Mouse (Mus musculus): ENCODE results near the gene Ahcyl2.
"Not testable (repeated sequence)": the region's sequence is repeated elsewhere in the genome, so short reads cannot be mapped to it uniquely, and the experiment has no call there.

The Ahcyl2 gene

DNA sequence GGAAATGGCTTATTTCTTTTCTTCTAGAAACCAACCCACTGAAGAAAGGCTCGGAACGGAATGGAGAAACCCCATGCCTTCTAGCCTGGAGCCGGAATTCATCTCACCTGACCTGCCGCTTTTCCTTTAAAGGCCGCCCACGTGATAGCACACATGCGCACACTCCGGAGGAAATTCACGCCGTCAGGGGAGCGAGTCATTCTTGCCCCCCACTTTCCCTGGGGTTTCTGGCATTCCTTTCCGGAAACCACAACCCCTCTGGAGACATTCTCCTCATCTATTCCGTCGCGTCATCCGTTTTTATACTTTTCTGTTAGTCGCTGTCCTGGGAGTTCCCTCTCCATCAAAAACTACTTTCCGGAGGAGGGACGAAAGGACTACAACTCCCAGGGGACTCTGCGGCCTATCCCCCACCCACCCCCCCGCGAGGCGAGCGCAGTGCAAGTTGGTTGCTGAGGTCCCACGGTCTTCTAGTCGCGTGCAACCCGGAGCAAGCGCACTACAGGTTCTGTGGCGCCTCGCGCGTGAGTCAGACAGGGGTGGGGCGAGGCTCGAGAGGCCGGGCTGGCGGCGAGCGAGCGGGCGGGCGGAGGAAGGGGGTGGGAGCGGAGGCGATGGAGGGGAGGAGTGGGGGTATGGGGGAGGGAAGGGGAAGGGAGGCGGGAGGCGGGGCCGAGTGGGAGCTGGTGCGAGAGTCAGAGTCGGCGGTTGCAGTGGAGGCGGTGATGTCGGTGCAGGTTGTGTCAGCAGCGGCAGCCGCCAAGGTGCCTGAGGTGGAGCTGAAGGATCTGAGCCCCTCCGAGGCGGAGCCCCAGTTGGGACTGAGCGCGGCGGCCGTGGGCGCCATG, at the start of gene Ahcyl2:
Gene Ahcyl2, plus strand, starts transcription at position 199 of the 848 bp plus-strand sequence.
- DNase-seq (ENCODE audit: low spot score): peak; percentile 77

DNA sequence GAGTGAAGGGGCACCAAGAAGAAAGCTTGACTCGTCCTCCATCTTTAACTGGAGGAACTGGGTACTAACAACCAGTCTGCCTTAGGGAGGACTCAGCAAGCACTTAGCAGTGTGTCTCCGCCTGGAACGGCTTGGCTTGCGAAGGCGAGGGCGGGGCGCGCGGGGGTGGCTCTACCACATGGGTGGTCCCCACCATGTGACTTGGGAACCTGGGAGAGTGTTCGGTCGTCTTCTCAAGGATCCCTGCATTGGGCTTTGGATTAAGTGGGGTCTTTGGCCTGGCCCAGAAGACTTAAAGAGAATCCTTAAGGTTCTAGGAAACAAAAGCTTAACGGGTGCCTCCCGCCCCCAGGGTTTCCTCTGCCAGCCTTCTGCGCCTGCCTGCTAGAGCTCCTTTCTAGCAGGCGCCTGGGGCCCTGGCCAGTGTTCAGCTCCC, 48.9 kb upstream of the Ahcyl2 start:
- peak; percentile 67 for DNase-seq (ENCODE audit: low spot score)

DNA sequence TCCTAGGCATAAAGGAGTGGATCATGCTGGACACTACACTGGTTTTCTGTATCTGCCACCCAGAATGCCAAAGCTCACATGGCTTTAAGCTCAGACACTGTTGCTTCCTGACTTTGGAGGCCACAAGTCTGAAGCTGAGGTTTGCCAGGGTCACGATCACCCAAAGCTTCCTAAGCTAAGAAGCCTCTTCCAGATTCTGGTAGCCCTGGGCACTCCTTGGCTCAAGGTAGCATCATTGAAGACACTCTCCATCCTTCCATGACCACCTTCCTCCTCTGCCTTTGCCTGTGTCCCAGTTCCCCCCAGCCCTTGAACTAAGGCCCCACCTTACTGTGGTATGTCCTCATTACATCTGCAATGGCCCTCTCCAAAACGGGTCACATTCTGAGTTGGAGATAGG, 45.9 kb upstream of the Ahcyl2 start:
- DNase-seq (ENCODE audit: low spot score): no peak

DNA sequence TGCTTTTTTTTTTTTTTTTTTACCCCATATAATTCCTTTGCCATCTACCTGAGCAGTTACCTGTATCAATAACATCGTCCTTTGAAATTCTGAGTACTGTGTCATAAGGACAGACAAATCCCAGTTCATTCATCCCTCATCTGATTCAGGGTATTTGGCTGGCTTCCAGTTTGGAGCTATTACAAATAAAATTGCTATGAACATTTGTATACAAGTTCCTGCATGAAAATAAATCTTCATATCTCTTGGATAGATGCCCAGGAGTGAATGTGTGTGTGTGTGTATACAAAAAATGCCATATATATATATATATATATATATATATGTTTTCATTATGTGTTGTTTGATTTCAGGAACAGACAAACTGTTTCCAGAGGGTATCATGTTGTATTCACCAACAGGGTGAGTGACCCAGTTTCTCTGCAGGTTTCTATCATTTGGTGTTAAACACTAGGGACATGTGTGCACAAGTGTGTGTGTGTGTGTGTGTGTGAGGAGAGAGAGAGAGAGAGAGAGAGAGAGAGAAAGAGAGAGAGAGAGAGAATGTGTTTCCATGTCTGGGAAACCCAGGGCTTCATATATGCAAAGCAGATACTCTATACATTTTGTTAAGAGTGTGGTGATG, 41.1 kb upstream of the Ahcyl2 start:
- no peak for DNase-seq (ENCODE audit: low spot score)

DNA sequence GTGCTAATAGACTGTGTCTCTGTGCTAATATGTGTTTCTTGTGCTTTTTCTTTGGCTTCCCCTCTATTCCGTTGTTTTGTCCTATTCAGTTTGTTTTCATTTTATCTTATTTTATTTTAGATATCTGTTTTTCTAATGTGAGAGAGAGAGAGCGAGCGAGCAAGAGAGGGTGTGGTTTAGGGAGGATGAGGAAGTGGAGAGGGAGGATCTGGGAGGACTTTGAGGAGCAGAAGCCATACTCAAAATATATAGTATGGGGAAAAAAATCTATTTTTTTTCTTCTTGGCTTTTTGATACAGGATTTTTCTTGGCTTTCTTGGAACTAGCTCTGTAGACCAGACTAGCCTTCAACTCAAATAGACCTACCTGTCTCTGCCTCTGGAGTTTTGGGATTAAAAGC, 39.8 kb upstream of the Ahcyl2 start:
- no peak for DNase-seq (ENCODE audit: low spot score)

DNA sequence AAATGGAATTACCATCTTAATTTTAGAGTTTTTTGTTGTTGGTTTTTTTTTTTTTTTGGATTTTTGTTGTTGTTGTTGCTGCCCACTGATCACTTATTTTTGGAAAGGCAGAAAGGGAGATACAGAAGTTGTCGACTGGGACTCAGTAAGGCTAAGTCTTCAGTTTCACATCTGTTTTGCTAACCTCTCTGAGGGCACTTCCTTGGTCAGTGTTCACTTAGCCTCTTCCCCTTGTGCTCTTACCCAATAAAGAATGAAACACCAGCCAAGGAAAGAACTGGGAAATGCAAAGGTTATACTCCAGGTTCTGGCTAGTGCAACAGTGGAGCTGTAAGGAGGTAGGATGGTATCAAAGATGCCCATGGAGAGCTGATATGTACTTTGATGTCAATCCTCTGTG, 38.3 kb upstream of the Ahcyl2 start:
- no peak for DNase-seq (ENCODE audit: low spot score)

DNA sequence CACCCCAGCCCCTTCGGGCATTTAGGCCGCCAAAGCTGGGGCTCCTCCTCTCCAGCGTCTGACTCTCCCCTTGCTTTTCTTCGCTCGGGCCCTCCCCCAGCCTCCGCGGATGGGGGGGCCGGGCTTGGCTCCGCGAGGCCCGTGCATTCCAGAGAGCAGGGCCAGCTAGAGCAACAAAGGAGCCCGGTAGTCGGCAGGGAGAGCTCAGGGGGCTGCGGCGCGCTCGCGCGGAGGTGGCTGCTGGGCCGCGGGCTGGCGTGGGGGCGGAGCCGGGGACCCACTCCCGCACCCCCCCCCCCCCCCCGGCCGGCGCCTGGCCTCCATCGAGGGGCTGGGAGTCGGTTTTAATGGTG, 32.5 kb upstream of the Ahcyl2 start, which contains the start of gene Smo:
Gene Smo, plus strand, starts transcription at position 168 of the 353 bp plus-strand sequence.
- DNase-seq (ENCODE audit: low spot score): peak; percentile 79

DNA sequence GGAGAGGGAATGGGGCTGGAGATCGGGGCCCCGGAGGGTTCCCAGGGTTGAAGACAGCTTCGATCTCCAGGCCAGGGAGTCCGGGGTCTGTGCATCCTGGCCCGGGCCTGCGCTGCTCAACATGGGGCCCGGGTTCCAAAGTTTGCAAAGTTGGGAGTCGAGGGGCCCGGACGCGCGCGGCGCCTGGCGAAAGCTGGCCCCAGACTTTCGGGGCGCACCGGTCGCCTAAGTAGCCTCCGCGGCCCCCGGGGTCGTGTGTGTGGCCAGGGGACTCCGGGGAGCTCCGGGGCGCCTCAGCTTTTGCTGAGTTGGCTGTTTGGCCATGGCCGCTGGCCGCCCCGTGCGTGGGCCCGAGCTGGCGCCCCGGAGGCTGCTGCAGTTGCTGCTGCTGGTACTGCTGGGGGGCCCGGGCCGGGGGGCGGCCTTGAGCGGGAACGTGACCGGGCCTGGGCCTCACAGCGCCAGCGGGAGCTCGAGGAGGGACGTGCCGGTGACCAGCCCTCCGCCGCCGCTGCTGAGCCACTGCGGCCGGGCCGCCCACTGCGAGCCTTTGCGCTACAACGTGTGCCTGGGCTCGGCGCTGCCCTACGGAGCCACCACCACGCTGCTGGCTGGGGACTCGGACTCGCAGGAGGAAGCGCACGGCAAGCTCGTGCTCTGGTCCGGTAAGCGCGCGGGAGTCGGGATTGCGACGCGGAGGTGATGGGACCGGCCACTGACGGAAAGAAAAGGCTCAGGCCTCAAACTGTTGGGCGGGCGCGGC, 31.9 kb upstream of the Ahcyl2 start:
- no peak for DNase-seq (ENCODE audit: low spot score)

DNA sequence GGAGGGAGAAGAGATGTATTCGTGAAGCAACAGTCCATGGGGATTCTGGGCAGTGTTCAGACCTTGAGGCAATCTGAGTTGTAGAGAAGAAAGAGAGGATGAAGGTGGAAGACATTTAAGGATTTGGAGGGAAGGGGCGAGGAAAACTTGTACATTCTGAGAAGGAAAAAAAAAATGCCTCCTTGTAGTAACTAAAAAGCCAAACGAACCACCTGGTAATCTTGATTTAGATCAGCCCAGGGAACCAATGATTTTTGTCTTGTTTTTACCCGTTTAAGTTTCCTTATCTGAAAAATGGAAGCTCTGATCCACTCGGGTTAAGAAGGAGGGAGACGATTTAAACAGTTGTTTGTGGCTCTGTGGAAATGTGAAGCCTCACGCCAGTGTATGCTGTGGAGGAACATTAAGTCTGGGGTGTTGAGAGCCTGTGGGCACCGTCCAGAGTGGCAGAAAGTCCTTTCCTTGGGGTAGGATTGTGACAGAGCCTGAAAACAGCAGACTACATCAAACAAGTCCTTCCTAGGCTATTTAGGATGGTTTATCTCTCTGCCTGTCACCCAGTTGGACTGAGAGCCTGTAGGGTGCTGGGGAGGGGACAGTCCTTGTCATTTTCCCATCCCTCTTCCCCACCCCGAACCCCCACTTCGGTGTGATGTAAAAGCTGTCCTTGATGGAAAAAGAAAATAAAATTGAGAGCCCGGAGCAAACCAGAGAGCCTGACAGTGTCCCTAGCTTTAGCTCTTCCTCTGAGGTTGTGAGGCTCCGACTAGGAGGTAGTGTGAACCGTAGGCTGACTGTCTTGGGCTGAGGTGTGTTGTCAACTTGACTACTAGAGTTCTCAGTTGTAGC, 31.0 kb upstream of the Ahcyl2 start:
- no peak for DNase-seq (ENCODE audit: low spot score)

DNA sequence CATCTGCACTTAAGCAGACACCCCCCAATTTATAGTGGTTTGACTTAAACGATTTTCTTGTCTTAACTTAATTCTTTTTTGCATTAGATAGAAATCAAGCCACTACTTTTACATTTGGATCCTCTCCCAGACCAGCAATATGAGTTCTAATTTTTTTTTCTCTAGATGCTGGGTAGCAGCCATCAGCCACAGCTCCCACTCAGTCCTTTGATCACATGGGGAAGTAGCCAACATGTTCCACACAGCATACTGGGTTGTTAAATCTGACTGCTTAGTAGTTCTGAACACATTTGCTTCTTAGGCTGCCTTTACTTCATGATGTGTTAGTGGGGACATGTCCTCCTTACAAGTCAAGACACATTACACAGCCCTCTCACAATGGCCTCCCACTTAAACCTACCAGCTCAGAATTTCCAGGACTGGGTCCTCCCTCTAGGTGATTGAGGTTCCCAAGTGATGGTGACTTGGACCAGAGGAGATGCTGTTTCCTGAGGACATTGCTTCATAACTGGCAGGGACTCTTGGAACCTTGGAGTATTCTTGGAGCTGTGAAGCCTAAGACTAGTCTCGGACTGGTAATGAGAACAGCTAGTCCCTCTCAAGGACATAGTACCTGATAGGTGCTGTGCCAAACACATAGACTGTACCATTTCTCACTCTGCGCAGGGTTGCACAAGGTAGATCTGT, 16.2 kb upstream of the Ahcyl2 start:
- DNase-seq (ENCODE audit: low spot score): no peak

DNA sequence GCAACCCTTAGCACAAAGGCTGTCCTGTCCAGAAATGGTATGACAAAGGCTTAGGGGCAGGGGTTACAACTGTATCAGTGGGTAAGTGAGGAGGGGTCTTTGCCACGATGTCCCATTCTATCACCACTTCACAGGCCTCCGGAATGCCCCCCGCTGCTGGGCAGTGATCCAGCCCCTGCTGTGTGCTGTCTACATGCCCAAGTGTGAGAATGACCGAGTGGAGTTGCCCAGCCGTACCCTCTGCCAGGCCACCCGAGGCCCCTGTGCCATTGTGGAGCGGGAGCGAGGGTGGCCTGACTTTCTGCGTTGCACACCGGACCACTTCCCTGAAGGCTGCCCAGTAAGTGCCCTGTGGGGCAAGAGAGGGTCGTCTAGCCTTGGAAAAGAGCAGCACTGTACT, 14.5 kb upstream of the Ahcyl2 start:
- no peak for DNase-seq (ENCODE audit: low spot score)

DNA sequence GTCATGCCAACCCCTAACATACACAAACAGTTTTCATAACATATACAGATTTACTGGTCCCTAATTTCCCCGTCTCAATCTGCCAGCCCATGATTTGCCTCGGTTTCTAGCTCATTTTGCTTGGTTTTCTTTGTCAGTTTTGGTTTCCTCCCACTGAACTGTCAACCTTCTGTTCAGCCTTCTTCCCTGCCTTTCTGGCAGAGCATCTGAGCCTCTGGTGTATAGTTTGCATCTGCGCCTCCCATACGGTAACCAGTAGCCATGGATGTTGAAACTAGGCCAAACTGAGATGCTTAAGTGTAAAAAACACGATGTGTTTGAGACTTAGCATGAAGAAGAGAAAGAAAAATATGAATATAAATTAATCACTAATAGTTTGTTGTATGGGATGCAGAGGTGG, 11.8 kb upstream of the Ahcyl2 start:
- no peak for DNase-seq (ENCODE audit: low spot score)

DNA sequence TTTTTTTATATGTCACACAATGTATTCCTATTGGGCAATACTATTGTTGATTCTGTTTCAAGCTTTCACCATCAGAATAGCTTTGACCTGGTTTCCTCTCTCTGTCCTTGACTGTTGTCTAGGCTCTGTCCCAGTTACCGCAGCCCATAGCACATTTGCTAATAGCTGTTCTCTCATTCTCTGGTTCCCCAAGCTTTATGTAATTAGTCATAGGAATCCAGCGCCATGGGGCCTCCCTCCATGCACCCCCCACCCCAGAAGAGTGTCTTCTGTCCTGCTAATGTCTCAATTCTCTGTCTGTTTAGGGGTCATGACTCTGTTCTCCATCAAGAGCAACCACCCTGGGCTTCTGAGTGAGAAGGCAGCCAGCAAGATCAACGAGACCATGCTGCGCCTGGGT, 11.3 kb upstream of the Ahcyl2 start:
- no peak for DNase-seq (ENCODE audit: low spot score)

DNA sequence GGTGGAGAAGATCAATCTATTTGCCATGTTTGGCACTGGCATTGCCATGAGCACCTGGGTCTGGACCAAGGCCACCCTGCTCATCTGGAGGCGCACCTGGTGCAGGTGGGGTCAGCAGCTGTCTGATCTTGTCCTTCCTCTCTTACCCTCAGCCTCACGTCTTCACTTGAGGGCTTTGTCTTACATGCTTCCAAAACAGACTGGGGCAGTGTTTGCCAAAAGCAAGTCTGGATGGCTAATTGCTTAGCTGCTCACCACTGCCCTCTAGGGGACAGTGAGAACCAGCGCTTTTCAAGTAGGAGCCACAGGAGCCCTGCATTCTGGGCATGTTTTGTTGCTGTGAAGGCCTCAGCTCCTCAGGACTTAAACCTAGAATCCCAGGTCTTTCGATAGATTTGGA, 9.4 kb upstream of the Ahcyl2 start:
- no peak for DNase-seq (ENCODE audit: low spot score)

DNA sequence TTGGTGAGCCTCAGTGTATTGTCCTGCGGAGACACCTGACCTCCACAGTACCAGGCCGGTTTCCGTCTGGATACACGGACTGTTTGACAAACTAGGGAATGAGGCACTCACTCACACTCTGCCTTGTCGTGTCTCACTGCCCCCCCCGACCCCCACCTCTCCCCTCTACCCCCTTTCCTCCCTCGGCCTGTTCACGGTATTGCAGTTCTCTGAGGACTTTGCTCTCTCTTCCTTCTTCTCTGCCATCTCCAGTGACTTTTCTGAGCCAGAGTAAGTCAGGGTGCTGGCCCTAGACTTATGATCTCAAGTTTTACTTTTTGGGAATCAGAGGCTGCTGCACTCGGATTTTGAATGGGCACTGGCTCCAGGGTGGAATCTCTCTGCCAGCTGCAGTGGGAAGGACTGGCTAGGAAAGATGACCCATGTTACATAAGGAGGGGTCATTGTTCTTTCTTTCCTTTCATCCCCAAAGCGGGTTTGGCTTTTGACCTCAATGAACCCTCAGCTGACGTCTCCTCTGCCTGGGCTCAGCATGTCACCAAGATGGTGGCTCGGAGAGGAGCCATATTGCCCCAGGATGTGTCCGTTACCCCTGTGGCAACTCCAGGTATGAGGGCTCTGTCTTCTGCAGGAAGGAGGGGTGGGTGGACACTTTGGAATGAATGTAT, 8.7 kb upstream of the Ahcyl2 start:
- DNase-seq (ENCODE audit: low spot score): no peak

DNA sequence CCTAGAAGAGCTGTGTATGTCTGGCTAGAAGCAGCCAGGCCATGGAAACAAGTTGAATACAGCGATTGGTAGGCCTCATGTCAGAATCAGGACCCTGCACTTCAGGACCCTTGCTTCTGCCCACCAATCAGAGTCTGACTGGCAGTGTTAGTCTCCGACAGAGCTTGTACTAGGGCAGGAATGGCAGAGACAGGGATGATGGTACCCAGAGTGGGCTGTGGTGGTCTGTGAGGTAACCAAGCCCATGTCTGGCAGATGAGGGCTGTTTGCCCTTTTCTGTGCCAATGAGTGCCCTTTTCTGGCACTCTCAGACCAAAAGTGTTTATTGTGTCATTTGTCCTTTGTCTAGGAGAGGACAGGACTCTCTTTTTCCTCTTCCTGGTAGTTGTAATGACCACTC, 7.4 kb upstream of the Ahcyl2 start:
- DNase-seq (ENCODE audit: low spot score): not testable (repeated sequence)

DNA sequence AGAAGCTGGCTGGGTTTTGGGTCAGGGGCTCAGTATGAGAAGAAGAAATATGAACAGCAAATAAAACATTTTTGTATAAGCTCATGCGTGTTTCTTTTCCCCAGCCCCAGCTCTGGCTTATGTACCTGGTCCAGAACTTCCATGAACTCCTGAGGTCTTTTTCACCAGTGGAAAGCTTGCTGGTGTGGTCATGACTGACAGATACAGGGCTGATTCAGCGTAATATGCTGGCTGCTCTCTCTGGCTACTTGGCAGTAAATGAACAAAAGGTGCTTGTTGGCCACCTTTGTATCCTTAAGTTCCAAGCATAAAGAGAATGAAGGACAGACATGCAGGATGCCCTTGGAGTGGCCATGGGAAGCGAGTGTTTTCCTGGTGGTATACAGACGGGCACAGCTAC, 6.5 kb upstream of the Ahcyl2 start:
- no peak for DNase-seq (ENCODE audit: low spot score)

DNA sequence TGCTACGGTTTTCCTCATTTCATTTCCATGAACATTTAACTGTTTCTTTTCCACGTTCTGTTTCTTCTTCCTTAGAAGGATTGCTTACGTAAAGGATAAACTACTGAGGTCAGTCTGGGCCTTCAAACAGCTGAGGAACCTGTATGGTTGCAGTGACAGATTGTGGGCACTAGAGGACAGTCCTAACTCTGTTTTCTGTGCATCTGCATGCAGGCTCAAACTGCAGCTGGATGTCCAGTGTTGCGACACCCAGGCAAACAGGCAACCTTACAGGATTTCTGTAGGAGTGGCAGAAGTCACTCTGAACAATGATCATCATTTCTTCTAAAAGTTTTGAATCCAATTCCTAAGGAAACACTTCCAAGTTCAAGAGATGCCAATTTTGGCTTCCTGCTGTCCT, 5.3 kb upstream of the Ahcyl2 start:
- DNase-seq (ENCODE audit: low spot score): no peak

DNA sequence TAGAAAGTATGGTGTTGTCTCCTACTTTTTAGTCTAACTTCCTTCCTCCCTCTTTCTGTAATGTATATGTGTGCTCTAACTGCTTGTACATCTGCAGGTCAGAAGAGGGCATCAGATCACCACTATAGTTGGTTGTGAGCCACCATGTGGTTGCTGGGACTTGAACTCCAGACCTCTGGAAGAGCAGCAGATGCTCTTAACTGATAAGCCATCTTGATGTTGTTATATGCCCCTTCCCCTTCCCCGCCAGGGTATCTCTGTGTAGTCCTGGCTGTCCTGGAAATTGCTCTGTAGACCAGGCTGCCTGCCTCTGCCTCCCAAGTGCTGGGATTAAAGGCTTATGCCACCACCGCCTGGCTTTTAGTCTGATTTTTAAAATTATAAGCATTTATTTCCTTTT, 937 bp upstream of the Ahcyl2 start:
- no peak for DNase-seq (ENCODE audit: low spot score)

DNA sequence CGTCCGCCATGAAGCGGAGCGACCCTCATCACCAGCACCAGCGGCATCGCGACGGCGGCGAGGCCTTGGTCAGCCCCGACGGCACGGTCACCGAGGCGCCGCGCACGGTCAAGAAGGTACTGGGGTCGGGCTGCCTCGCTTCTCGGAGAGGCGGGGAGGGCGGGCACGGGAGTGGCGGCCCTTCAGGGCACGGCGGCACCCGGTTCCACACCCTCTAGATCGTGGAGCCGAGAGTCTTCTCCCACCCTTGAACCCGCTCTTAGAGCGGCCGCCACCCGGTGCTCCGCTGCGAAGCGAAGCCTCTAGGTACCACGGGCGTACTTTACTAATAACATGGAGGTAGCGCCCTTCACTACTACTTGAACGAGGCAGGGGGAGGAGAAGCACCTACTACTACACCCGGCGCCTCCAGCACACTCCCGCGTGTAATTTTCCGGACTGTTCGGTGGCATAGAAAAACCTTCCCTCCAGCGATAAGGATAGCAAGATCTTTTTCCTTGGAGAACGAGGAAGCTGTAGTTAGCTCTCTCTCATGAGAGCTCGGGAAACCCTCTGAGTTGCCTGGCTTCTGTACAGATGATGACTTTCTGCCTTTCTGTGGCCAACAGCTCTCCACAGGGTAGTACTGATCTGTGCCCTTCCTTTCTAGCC, 1.1 kb downstream of the Ahcyl2 start:
- DNase-seq (ENCODE audit: low spot score): no peak

All from ovary, postnatal 10 days (tissue).